Mouse (Mus musculus) cerebellum, adult 2 months (tissue): Measurements from ENCODE around the gene Zdhhc23.

Experiments
- CTCF ChIP-seq: fragments of 200-500 bp; IDR thresholded peaks from 2 replicates; pipeline ENCODE4 v1.5.1; 2011; ENCODE audit warnings: low read depth, mild to moderate bottlenecking, control low read depth, low read length, moderate library complexity, borderline replicate concordance; ENCODE audit not compliant: insufficient read depth
- POLR2A ChIP-seq: fragments of 200-500 bp; IDR thresholded peaks from 2 replicates; pipeline ENCODE4 v1.6.1; 2011; ENCODE audit warnings: low read length, control low read depth, borderline replicate concordance; ENCODE audit not compliant: insufficient read depth

DNA sequence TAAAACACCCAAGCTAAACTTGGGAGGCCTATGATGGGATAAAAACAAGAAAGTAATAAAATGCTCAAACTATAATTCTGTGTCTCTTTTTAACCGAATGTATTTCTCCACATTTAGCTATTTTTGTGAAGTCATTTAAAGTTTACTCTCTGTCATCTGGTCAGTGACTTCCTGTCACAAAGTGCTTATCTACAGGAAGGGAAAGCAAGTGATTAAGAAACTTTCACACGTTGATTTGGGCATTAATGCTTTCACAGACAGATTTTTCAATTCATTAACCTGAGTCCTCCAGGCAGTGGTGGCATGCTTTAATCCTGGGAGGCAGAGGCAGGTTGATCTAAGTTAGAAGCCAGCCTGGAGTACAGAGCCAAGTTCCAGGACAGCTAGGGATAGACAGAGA is 49.7 kb upstream of the Zdhhc23 start:
- TF ChIP-seq POLR2A = no peak
- no peak for TF ChIP-seq CTCF
